Mouse (Mus musculus) embryo, embryonic 10.5 days (tissue): ENCODE measurements at regions not wholly inside any gene's neighbourhood (a gene's known extent, or its start where the extent isn't known, plus 50 kb on each side); places are given as distances from the start of the nearest gene placed in this dataset.

Experiments
- DNase-seq: peaks from one replicate; pipeline ENCODE4 v3.0.0-alpha.2; 2015; ENCODE audit warnings: low spot score

DNA sequence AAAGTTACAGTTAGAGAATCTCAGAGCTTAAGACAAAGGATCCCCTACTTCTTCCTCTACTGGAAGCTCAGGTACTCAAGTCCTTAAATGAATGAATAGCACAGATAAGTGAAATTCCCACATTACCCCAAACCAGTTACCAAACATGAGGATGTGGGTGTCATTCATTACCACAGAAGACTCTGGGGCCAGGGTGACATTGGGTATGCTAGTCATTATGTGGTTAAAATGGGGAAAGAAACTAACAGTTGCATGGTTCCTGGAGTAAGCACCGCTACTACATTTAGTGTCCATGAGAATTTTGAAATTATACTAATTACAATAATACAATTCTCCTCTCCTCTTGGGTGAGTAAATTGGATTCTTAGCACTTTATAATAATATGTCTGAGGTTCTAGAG, 142.9 kb upstream of the Thbs1 start:
- no peak for DNase-seq

GRCm38 (mm10) chr2:117970631-117971030, 141.0 kb upstream of the Thbs1 start:
- DNase-seq = no peak

DNA sequence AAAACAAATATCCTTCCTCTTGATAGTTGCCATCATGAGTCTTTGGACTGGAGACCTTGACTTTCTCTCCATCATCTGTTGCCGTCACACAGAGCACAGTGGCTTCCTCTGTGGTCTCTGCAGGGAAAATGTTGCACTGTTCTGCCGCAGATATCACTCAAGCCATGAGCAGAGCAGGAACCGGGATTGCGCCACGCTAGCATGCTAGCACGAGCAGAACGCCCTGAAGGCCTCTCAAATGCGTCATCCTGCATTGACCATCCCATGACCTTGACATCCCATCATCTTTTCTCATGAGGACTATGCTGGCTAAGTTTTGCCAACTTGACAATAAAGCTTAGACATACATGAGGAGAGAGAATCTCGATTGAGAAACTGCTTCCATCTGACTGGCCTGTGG, 134.6 kb upstream of the Thbs1 start:
- no peak for DNase-seq

- DNase-seq = no peak
Observed at GRCm38 (mm10) chr2:117980856-117981255, 130.8 kb upstream of the Thbs1 start.

DNA sequence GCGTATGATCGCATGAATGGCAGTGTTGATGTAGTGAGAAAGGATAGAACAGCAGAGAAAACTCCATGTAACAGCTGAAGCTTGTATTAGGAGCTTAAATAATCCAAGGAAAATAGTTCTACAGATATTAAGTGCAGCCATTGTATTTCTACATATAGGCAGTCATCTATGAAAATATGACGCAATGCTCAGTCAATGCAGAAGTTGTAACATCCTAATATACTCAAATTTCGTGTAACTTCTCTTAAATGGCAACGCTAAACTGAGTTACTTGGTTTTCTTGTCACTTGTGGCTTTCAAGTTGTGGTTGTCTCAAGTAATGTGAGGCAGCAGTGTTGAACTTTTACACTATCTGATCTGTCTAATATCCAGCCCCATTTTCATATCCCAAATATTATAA, 127.1 kb upstream of the Thbs1 start:
- no peak for DNase-seq

DNA sequence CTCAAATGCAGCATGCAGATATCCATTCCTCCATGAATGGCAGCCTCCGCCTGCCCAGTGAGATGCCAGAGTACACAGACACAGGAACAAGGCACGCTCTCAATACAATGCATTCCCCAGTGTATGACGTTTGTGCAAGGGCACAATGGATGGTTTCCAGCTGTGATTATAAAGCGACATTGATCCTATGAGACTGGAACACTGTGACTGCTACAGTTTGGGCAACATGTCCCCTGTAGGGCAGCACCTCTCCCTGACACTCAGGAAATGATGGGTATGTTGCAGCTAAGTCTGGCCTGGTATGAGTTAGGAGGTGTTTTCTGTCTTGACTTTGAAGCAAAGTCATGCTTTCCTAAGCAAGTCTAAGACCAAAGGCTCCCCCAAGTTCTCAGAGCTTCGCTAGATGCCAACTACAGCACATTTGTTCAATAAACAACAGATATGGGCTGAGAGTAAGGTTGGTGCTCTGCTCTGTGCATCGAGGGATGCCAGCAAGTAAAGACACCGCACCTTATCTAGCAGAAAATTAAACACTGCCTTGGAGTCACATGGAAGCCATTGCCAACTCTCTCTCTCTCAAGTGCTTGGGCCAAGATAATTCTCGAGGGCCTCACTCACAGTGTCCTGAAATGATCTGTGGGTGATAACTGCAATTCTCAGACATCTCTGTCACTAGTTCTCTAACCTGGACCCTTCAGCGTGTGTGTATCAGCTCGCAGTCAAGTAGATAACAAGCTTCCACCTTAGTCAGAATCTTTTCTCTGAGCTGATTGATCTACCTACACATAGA, 124.1 kb upstream of the Thbs1 start:
- DNase-seq = no peak

DNA sequence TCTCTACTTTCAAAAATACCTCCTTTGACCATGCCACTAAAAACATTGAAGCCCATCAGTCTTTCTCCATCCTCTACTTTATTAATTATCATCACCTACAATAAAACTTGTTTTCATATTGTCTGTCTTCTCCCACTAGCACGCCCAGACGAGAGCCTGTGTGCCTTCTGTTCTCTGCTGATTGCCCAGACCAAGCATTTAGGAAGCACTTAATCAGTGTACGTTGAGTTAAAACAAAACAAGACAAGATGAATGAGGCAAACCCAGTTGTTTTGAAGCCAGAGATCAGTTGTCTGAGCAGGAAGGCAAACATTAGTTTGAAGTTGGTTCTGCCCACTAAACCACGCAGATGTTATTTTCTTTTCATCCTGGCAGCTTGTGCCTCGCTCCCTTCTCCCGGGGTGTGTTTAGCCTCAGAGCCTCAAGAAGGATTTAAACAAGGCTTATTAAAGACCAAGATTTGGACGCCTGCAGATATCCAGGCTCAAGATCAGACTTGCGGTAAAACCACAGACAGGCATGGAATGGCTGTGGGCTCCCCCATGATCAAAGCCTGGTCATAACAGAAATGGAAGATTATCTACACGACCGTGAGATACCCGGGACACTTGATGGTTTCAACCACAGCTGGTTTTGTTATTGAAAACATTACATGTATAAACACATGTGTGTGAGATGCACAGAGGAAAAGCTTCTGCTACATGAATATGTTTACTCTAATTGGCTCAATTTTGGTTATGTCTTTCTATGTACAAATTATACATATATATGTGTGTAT, 123.1 kb upstream of the Thbs1 start:
- DNase-seq = no peak

DNA sequence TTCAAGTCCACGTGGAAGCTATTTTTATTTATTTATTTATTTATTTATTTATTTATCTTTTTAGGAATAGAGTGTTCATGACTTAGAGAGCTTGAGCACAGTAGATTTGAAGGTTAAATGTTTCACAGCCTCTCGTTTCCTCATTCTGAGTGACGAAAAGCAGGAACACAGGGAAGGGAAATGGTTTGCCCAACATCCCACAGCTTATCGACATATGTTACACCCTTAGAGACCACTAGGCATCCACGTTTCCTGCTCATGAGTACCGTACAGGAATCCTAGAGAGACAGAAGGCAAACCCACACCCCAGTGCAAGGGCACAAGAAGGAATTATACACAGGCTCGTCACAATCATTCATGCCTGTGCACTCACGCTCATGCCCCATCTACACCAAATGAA, 122.5 kb upstream of the Thbs1 start:
- DNase-seq = no peak

- DNase-seq = peak; percentile 18
Observed at GRCm38 (mm10) chr2:117996130-117997083, 115.3 kb upstream of the Thbs1 start.

- DNase-seq = no peak
Observed at GRCm38 (mm10) chr2:117999641-118000040, 112.0 kb upstream of the Thbs1 start.

- no peak for DNase-seq
Observed at GRCm38 (mm10) chr2:118004191-118004590, 107.5 kb upstream of the Thbs1 start.

DNA sequence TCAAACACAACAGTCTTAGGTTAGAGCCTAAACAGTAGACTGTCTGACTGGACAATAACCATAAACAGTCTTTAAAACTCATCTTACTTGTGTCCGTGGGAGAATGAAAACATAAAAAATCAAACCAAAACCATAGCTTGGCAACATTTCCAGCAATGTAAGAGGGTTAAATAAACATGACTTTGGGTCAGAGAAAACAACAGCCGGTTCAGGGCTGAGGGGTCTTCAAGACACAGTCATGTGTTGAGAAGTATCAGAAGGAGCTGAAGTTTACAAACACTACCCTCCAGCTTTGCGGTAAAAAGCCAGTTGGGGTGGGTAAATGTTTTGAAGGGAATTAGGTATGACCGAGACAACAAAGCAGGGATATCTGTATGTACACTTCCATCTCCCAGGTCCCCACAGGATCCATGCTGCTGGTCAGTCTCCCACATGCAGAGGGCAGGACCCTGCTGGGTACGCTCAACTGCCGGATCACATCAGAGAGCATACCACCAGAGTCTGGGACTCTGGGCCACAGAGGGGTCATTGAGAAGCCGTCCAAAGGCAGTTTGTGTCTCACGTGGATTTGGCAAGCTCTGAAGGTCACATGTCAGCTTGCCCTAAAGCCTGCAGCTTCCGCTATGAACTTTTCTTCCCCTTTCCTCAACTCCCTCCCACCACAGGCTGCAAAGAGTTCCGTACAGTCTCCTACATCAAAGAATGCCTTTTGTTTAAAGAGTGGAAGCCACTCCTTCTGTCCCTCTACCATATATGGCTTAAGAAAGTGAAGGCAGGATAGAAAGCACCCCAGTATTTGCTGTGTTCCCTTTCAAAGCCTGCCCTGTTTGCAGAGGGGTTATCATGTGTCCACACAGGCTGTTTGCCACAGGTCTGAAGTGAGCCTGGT, 103.9 kb upstream of the Thbs1 start:
- peak; percentile 60 for DNase-seq

GRCm38 (mm10) chr2:118011679-118012078, 100.0 kb upstream of the Thbs1 start:
- no peak for DNase-seq

- DNase-seq = no peak
Observed at GRCm38 (mm10) chr2:118012211-118012610, 99.5 kb upstream of the Thbs1 start.

GRCm38 (mm10) chr2:118013156-118013555, 98.5 kb upstream of the Thbs1 start:
- no peak for DNase-seq

DNA sequence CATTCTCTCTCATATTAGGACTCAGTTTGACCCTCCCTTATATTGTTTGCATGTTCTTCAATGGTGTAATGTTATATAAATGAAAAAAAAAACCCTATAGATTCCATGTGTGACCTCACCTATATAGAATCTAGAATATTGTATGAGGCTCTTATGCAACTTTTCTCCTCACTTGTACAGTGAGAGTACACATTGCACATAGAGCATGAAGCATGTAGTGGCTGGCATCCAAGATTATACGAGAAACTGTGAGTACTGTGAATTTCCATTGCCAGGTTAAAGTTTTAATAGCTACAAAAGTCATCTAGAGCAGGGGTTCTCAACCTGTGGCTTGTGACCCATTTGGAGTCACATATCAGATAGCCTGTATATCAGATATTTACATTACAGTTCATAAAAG, 96.5 kb upstream of the Thbs1 start:
- DNase-seq = no peak

GRCm38 (mm10) chr2:118025829-118026735, 85.6 kb upstream of the Thbs1 start:
- no peak for DNase-seq

- no peak for DNase-seq
Observed at GRCm38 (mm10) chr2:118028881-118029280, 82.8 kb upstream of the Thbs1 start.

DNA sequence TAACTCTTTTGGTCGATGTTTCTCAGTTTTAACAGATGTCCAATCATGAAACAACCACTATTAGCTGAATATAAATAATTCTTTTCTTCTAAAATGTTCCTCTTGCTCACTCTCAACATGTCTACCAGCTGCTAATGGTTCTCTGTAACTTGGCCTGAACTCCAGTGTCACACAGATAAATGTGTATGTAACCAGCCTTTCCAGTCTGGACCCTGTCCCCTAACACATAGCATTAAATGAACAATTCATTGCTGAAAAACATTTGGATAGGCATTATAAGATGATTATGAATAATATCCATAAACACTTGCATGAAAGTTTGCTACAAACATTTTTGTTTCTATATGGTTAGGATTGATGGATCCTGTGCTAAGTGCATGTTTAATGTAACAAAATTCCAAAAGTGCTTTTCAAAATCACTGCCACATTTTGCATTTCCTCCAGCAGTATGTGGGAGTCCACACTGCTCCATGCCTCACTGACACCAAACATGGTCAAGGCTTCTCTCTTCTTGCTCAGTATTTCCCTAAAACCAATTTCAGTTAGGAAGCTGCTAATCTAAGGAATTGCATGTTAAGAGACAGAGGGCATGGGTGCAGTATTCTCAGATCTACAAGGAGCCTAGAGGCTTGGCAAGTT, 82.1 kb upstream of the Thbs1 start:
- DNase-seq = no peak

GRCm38 (mm10) chr2:118031662-118032061, 80.0 kb upstream of the Thbs1 start:
- no peak for DNase-seq
